Mouse (Mus musculus): ENCODE results near the gene Spag5. TPM values are rescaled to one million over a fixed set of nuclear protein-coding genes. Genes with fewer than 3 reads are reported as not detected.
A peak's percentile ranks its signal among the peaks of the same experiment; 100 is the strongest.
"Not testable (repeated sequence)": the region's sequence is repeated elsewhere in the genome, so short reads cannot be mapped to it uniquely, and the experiment has no call there.

The Spag5 gene
- polyA plus RNA-seq, 1 experiment = 56.0 TPM

DNA sequence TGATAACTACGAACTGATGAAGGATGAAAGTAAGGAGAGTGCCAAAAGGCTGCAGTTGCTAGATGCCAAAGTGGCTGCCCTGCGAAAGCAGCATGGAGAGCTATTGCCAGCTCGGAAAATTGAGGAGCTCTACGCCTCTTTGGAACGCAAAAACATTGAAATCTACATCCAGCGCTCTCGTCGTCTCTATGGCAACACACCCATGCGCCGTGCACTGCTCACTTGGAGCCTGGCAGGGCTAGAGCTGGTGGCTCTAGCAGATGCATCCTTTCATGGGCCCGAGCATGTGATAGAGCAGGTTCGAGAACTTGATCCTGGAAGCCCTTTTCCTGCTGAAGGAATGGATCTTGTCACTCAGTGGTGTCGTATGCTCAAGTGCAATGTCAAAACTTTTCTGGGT is 29.3 kb upstream of the Spag5 start:
- H3K4me3 ChIP-seq (ENCODE audit: control insufficient read depth, low read depth, low read length) = no peak overlapping the region
- no peaks in the 10 kb centered on the region for H3K27me3 ChIP-seq (ENCODE audit: control insufficient read depth, insufficient read depth, low read length)
- peaks cover 12% of the 10 kb centered on the region for H3K36me3 ChIP-seq (ENCODE audit: control insufficient read depth, insufficient read depth, low read length)
- H3K27ac ChIP-seq (ENCODE audit: control insufficient read depth, insufficient read depth, low read depth, low read length) = no peak overlapping the region
- no peak for TF ChIP-seq POLR2A (IDR thresholded peaks at IDR 0.05; ENCODE audit: control insufficient read depth, low read depth, low read length)
- no peaks in the 10 kb centered on the region for H3K4me1 ChIP-seq (ENCODE audit: control insufficient read depth, insufficient read depth, low read length)

DNA sequence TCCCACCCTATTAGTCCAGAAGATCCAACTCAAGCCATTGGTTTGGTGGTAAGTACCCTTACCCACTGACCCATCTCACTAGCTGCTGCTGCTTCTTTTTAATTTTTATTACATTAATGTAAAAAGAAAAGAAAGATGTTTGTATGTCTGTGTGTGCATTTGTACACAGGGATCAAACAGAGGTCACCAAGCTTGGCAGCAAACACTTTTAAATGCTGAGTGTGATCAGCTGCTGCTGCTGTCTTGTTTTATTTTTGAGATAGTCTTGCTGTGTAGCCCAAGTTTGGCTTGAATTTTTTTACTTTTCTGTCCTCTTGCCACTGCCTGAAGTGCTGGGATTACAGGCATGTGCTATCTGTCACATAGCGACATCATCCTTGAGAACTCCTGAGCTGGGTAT is 25.7 kb upstream of the Spag5 start:
- no peak overlapping the region for H3K27ac ChIP-seq (ENCODE audit: control insufficient read depth, insufficient read depth, low read depth, low read length)
- no peaks in the 10 kb centered on the region for H3K4me1 ChIP-seq (ENCODE audit: control insufficient read depth, insufficient read depth, low read length)
- TF ChIP-seq CTCF (IDR thresholded peaks at IDR 0.05; ENCODE audit: control insufficient read depth, insufficient read depth, insufficient replicate concordance, low read depth, low read length) = no peak
- no peak for TF ChIP-seq POLR2A (IDR thresholded peaks at IDR 0.05; ENCODE audit: control insufficient read depth, low read depth, low read length)
- H3K27me3 ChIP-seq (ENCODE audit: control insufficient read depth, insufficient read depth, low read length) = no peaks in the 10 kb centered on the region
- H3K4me3 ChIP-seq (ENCODE audit: control insufficient read depth, low read depth, low read length) = no peak overlapping the region; the same call in 1 of the 2 replicates
- H3K36me3 ChIP-seq (ENCODE audit: control insufficient read depth, insufficient read depth, low read length) = peaks cover 12% of the 10 kb centered on the region

DNA sequence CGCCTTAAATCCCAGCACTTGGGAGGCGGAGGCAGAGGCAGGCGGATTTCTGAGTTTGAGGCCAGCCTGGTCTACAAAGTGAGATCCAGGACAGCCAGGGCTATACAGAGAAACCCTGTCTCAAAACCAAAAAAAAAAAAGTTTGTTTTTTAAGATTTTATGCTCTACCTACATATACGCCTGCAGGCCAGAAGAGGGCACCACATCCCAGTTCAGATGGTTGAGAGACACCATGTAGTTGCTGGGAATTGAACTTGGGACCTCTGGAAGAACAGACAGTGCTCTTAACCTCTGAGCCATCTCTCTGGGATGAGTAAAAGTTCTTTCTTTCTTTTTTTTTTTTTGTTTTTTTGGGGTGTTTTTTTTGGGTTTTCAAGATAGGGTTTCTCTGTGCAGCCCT is 25.2 kb upstream of the Spag5 start:
- not testable (repeated sequence) for H3K4me3 ChIP-seq (ENCODE audit: control insufficient read depth, low read depth, low read length); H3K27ac ChIP-seq (ENCODE audit: control insufficient read depth, insufficient read depth, low read depth, low read length); H3K4me1 ChIP-seq (ENCODE audit: control insufficient read depth, insufficient read depth, low read length); H3K27me3 ChIP-seq (ENCODE audit: control insufficient read depth, insufficient read depth, low read length)
- H3K36me3 ChIP-seq (ENCODE audit: control insufficient read depth, insufficient read depth, low read length) = peaks cover 13% of the 10 kb centered on the region

DNA sequence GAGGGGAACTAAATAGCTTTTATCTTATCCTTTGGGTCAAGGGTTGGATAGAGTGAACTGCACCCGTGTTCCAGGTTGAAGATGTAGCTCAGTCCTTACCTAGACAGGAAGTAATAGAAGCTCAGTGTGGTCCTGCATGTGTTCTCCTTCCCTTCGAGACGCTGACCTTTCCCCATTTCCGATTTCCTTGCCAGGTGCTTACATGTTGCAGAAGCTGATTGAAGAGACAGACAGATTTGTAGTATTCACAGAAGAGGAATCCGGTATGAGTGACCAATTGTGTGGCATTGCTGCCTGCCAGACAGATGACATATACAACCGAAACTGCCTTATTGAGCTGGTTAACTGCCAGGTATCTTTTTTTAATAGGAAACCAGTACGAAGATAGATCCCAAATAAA is 22.5 kb upstream of the Spag5 start:
- TF ChIP-seq POLR2A (IDR thresholded peaks at IDR 0.05; ENCODE audit: control insufficient read depth, low read depth, low read length) (no peak), CTCF (IDR thresholded peaks at IDR 0.05; ENCODE audit: control insufficient read depth, insufficient read depth, insufficient replicate concordance, low read depth, low read length) (no peak)
- H3K36me3 ChIP-seq (ENCODE audit: control insufficient read depth, insufficient read depth, low read length) = peaks cover 7% of the 10 kb centered on the region
- no peaks in the 10 kb centered on the region for H3K27me3 ChIP-seq (ENCODE audit: control insufficient read depth, insufficient read depth, low read length)
- no peak overlapping the region for H3K27ac ChIP-seq (ENCODE audit: control insufficient read depth, insufficient read depth, low read depth, low read length)
- no peaks in the 10 kb centered on the region for H3K4me1 ChIP-seq (ENCODE audit: control insufficient read depth, insufficient read depth, low read length)
- no peak overlapping the region for H3K4me3 ChIP-seq (ENCODE audit: control insufficient read depth, low read depth, low read length)

DNA sequence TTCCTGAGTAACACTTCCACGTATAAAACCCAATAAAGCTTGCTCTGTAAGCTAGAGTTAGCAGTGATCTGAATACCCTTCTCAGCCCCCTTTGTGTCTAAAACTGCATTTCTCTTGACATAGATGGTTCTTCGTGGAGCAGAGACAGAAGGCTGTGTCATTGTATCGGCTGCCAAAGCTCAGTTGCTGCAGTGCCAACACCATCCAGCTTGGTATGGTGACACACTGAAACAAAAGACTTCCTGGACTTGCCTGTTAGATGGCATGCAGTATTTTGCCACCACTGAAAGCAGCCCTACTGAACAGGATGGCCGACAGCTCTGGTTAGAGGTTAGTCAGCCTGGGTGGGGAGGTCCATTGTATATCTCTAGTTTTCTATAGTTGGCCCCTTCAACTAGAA is 21.7 kb upstream of the Spag5 start:
- Histone ChIP-seq H3K27me3 (ENCODE audit: control insufficient read depth, insufficient read depth, low read length) (no peaks in the 10 kb centered on the region), H3K36me3 (ENCODE audit: control insufficient read depth, insufficient read depth, low read length) (peaks cover 9% of the 10 kb centered on the region), H3K4me3 (ENCODE audit: control insufficient read depth, low read depth, low read length) (no peak overlapping the region), H3K27ac (ENCODE audit: control insufficient read depth, insufficient read depth, low read depth, low read length) (no peak overlapping the region), H3K4me1 (ENCODE audit: control insufficient read depth, insufficient read depth, low read length) (no peaks in the 10 kb centered on the region)
- TF ChIP-seq CTCF (IDR thresholded peaks at IDR 0.05; ENCODE audit: control insufficient read depth, insufficient read depth, insufficient replicate concordance, low read depth, low read length) (no peak), POLR2A (IDR thresholded peaks at IDR 0.05; ENCODE audit: control insufficient read depth, low read depth, low read length) (no peak)

DNA sequence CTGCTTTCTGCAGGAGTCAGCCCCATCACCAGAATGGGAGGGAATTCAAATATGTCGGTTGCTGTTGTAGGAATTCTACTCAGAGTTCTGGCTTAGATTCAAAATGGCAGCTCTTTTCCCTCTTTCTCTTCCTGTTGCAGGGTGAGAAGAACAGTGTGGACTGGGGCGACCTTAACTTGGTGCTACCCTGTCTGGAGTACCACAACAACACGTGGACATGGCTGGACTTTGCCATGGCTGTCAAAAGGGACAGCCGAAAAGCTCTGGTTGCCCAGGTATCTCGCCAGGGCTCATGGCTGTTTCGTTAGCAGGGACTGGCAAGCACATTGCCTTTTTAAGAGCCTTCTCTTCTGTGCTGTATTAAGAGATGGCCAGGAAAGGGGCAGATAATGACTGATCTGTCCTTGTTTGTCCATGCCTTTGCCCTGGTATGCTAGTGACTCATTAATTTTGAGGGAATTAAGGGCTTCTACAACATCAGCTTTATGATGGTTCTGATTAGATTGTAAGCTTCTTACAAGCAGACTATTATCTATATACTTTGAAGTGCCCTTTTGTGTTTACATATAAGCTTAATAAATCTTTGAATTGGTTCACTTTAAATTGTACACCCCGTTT is 12.1 kb upstream of the Spag5 start:
- Histone ChIP-seq H3K36me3 (ENCODE audit: control insufficient read depth, insufficient read depth, low read length) (peaks cover 12% of the 10 kb centered on the region), H3K4me1 (ENCODE audit: control insufficient read depth, insufficient read depth, low read length) (no peaks in the 10 kb centered on the region), H3K4me3 (ENCODE audit: control insufficient read depth, low read depth, low read length) (no peak overlapping the region), H3K27me3 (ENCODE audit: control insufficient read depth, insufficient read depth, low read length) (no peaks in the 10 kb centered on the region), H3K27ac (ENCODE audit: control insufficient read depth, insufficient read depth, low read depth, low read length) (no peak overlapping the region)
- TF ChIP-seq CTCF (IDR thresholded peaks at IDR 0.05; ENCODE audit: control insufficient read depth, insufficient read depth, insufficient replicate concordance, low read depth, low read length) = no peak

DNA sequence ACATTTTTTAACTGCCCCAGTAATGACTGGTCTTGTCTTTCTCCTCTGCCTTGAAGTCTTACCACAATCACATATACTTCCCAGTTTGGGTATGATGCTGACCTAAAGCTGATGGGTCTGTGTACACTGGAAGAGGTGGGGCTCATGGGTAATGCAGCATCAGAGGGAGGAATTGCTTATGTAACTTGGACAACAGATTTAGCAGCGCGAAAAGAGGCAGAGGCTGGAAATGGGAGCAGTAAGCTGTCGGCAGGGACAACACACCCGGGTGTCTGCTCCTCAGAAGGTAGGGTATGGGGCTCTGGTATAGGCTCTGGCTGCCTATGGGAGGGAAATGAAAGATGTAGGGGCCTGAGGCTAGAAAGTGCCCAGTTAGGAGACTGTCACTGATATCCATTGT is 10.7 kb upstream of the Spag5 start, which contains the start of gene BC030499:
TSS of gene BC030499 (plus strand) at position 188 of the 400 bp plus-strand sequence.
- peaks cover 6% of the 10 kb centered on the region for H3K36me3 ChIP-seq (ENCODE audit: control insufficient read depth, insufficient read depth, low read length)
- TF ChIP-seq CTCF (IDR thresholded peaks at IDR 0.05; ENCODE audit: control insufficient read depth, insufficient read depth, insufficient replicate concordance, low read depth, low read length) = no peak
- TF ChIP-seq POLR2A (IDR thresholded peaks at IDR 0.05; ENCODE audit: control insufficient read depth, low read depth, low read length) = peak; percentile 39; the same call in 1 of the 2 replicates
- H3K27ac ChIP-seq (ENCODE audit: control insufficient read depth, insufficient read depth, low read depth, low read length) = no peak within 1 kb of the TSS
- no peaks in the 10 kb centered on the region for H3K4me1 ChIP-seq (ENCODE audit: control insufficient read depth, insufficient read depth, low read length)
- H3K27me3 ChIP-seq (ENCODE audit: control insufficient read depth, insufficient read depth, low read length) = no peaks in the 10 kb centered on the region
- no peak within 1 kb of the TSS for H3K4me3 ChIP-seq (ENCODE audit: control insufficient read depth, low read depth, low read length)

DNA sequence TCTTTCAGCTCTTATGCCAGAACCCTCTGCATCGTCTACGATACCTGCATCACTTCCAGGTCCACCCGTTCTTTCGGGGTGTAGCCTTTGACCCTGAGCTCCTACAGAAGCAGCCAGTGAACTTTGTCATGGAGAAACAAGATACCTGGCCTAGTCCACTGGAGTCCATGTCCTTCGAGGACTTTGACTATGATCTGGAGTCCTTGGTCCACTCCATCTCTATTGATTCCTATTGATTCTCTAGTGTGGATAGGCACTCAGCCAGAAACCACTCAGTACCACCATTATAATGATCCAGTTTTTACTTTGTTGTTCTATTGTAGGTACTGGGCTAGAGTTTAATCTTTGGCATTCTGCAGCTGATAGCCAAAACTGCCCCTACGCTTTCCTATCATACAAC is 6.7 kb upstream of the Spag5 start:
- Histone ChIP-seq H3K4me3 (ENCODE audit: control insufficient read depth, low read depth, low read length) (no peak overlapping the region), H3K27me3 (ENCODE audit: control insufficient read depth, insufficient read depth, low read length) (no peaks in the 10 kb centered on the region), H3K4me1 (ENCODE audit: control insufficient read depth, insufficient read depth, low read length) (no peaks in the 10 kb centered on the region), H3K36me3 (ENCODE audit: control insufficient read depth, insufficient read depth, low read length) (peaks cover 2% of the 10 kb centered on the region; the same call in 1 of the 2 replicates), H3K27ac (ENCODE audit: control insufficient read depth, insufficient read depth, low read depth, low read length) (no peak overlapping the region)
- TF ChIP-seq POLR2A (IDR thresholded peaks at IDR 0.05; ENCODE audit: control insufficient read depth, low read depth, low read length) = no peak
- TF ChIP-seq CTCF (IDR thresholded peaks at IDR 0.05; ENCODE audit: control insufficient read depth, insufficient read depth, insufficient replicate concordance, low read depth, low read length) = no peak
